Mouse (Mus musculus): Measurements from ENCODE around the gene Nktr.

Nktr gene

GRCm38 (mm10) chr9:121718792-121719318 is at the start of gene Nktr:
TSS of gene Nktr (plus strand) at chr9:121719169.
- in situ Hi-C loops (cut with MboI), result no loop called here

GRCm38 (mm10) chr9:121669348-121669791 is 49.6 kb upstream of the Nktr start:
- in situ Hi-C loops (cut with MboI), result no loop called here

GRCm38 (mm10) chr9:121671300-121671699 is 47.7 kb upstream of the Nktr start:
- in situ Hi-C loops (cut with MboI), result no loop called here

- in situ Hi-C loops (cut with MboI), result no loop called here
Measured at GRCm38 (mm10) chr9:121672311-121672710, 46.7 kb upstream of the Nktr start.

GRCm38 (mm10) chr9:121673716-121674115 is 45.3 kb upstream of the Nktr start:
- in situ Hi-C loops (cut with MboI), result no loop called here

- in situ Hi-C loops (cut with MboI), result no loop called here
Measured at GRCm38 (mm10) chr9:121675011-121675410, 44.0 kb upstream of the Nktr start.

- in situ Hi-C loops (cut with MboI), result no loop called here
Measured at GRCm38 (mm10) chr9:121675556-121675955, 43.4 kb upstream of the Nktr start.

- in situ Hi-C loops (cut with MboI), result no loop called here
Measured at GRCm38 (mm10) chr9:121677069-121677468, 41.9 kb upstream of the Nktr start.

GRCm38 (mm10) chr9:121677476-121677875 is 41.5 kb upstream of the Nktr start:
- in situ Hi-C loops (cut with MboI), result no loop called here

- in situ Hi-C loops (cut with MboI), result no loop called here
Measured at GRCm38 (mm10) chr9:121679549-121679948, 39.4 kb upstream of the Nktr start.

- in situ Hi-C loops (cut with MboI), result no loop called here
Measured at GRCm38 (mm10) chr9:121681191-121681590, 37.8 kb upstream of the Nktr start.

GRCm38 (mm10) chr9:121682037-121682680 is 36.8 kb upstream of the Nktr start:
- in situ Hi-C loops (cut with MboI), result no loop called here

GRCm38 (mm10) chr9:121684702-121685101 is 34.3 kb upstream of the Nktr start:
- in situ Hi-C loops (cut with MboI), result no loop called here

- in situ Hi-C loops (cut with MboI), result no loop called here
Measured at GRCm38 (mm10) chr9:121690200-121690651, 28.7 kb upstream of the Nktr start.

GRCm38 (mm10) chr9:121690734-121691133 is 28.2 kb upstream of the Nktr start:
- in situ Hi-C loops (cut with MboI), result no loop called here

- in situ Hi-C loops (cut with MboI), result no loop called here
Measured at GRCm38 (mm10) chr9:121694736-121695135, 24.2 kb upstream of the Nktr start.

GRCm38 (mm10) chr9:121696626-121697025 is 22.3 kb upstream of the Nktr start:
- in situ Hi-C loops (cut with MboI), result no loop called here

- in situ Hi-C loops (cut with MboI), result no loop called here
Measured at GRCm38 (mm10) chr9:121697150-121698049, 21.6 kb upstream of the Nktr start.

- in situ Hi-C loops (cut with MboI), result no loop called here
Measured at GRCm38 (mm10) chr9:121704261-121704645, 14.7 kb upstream of the Nktr start.

- in situ Hi-C loops (cut with MboI), result no loop called here
Measured at GRCm38 (mm10) chr9:121704646-121705625, 14.0 kb upstream of the Nktr start, which contains the start of gene Sec22c. TSS of gene Sec22c (minus strand) at chr9:121705490.

GRCm38 (mm10) chr9:121706029-121706675 is 12.8 kb upstream of the Nktr start:
- in situ Hi-C loops (cut with MboI), result no loop called here
